Mouse (Mus musculus) hindbrain, embryonic 15.5 days (tissue): ENCODE measurements around the gene Oasl1. TPM values are rescaled to one million over a fixed set of nuclear protein-coding genes. Genes with fewer than 3 reads are reported as not detected.

Source experiments
- ATAC-seq: fragments of 200-750 bp; cut with Nextera tagmentation; 2 replicates; pipeline ENCODE4 v1.8.0; 2017; ENCODE audit warnings: low read depth, moderate number of reproducible peaks, moderate TSS enrichment; ENCODE audit not compliant: low FRiP score
- H3K27ac ChIP-seq: fragments of 300-500 bp; sonication (generic); replicated peaks from 2 replicates; pipeline ENCODE4 v1.5.1; 2015; ENCODE audit warnings: mild to moderate bottlenecking, inconsistent platforms
- H3K27me3 ChIP-seq: fragments of 300-500 bp; sonication (generic); 2 replicates; pipeline ENCODE4 v1.6.1; 2015; ENCODE audit warnings: control low read depth, inconsistent platforms
- H3K36me3 ChIP-seq: fragments of 300-500 bp; sonication (generic); 2 replicates; pipeline ENCODE4 v1.6.1; 2015; ENCODE audit warnings: control low read depth, inconsistent platforms
- H3K4me1 ChIP-seq: fragments of 300-500 bp; sonication (generic); replicated peaks from 2 replicates; pipeline ENCODE4 v1.6.1; 2015; ENCODE audit warnings: control low read depth, inconsistent platforms
- H3K4me2 ChIP-seq: fragments of 300-500 bp; sonication (generic); 2 replicates; pipeline ENCODE4 v1.6.1; 2015; ENCODE audit warnings: moderate library complexity, mild to moderate bottlenecking, inconsistent platforms
- H3K4me3 ChIP-seq: fragments of 300-500 bp; sonication (generic); 2 replicates; pipeline ENCODE4 v1.5.1; 2015; ENCODE audit warnings: mild to moderate bottlenecking, inconsistent platforms
- H3K9ac ChIP-seq: fragments of 300-500 bp; sonication (generic); 2 replicates; pipeline ENCODE4 v1.6.1; 2015; ENCODE audit warnings: inconsistent platforms
- H3K9me3 ChIP-seq: fragments of 300-500 bp; sonication (generic); 2 replicates; pipeline ENCODE4 v1.6.1; 2016; ENCODE audit warnings: control low read depth, inconsistent platforms
- WGBS: fragments of 180-500 bp; shearing (Covaris S2); methylation state at CpG from one replicate; pipeline ENCODE4 v1.1.7; 2015; 5-methylcytosine and 5-hydroxymethylcytosine counted together
- polyA plus RNA-seq: library from polyadenylated mRNA; unstranded; fragments of >200 nt; fragmentation: Nextera tagmentation; extraction: Ambion mirVana; gene quantifications from 2 replicates; pipeline ENCODE4 v1.2.1, GENCODE M21; 2015

Oasl1 gene
- polyA plus RNA-seq, 1 experiment from 2014 or later = 0.18 TPM

GRCm38 (mm10) chr5:114953326-114953725 is 30.3 kb downstream of the Oasl1 start:
- ATAC-seq = no peak
- Histone ChIP-seq H3K27me3 (no peaks in the 10 kb centered on the region), H3K27ac (no peak overlapping the region), H3K4me3 (no peak overlapping the region), H3K9me3 (no peaks in the 10 kb centered on the region), H3K4me2 (no peak overlapping the region), H3K9ac (no peak overlapping the region), H3K36me3 (no peaks in the 10 kb centered on the region), H3K4me1 (0 out of 2 replicates have a peak, but pooled peaks cover 7% of the 10 kb centered on the region)
- WGBS = 93% methylated on average over 14 of the region's 14 CpGs

GRCm38 (mm10) chr5:114958069-114958468 is 35.0 kb downstream of the Oasl1 start:
- no peak for ATAC-seq
- 87% methylated on average over 5 of the region's 5 CpGs for WGBS
- no peaks in the 10 kb centered on the region for H3K36me3 ChIP-seq
- no peak overlapping the region for H3K27ac ChIP-seq
- 0 out of 2 replicates have a peak, but pooled peaks cover 4% of the 10 kb centered on the region for H3K4me1 ChIP-seq
- no peak overlapping the region for H3K9ac ChIP-seq
- H3K4me3 ChIP-seq = no peak overlapping the region
- no peak overlapping the region for H3K4me2 ChIP-seq
- no peaks in the 10 kb centered on the region for H3K27me3 ChIP-seq
- no peaks in the 10 kb centered on the region for H3K9me3 ChIP-seq

DNA sequence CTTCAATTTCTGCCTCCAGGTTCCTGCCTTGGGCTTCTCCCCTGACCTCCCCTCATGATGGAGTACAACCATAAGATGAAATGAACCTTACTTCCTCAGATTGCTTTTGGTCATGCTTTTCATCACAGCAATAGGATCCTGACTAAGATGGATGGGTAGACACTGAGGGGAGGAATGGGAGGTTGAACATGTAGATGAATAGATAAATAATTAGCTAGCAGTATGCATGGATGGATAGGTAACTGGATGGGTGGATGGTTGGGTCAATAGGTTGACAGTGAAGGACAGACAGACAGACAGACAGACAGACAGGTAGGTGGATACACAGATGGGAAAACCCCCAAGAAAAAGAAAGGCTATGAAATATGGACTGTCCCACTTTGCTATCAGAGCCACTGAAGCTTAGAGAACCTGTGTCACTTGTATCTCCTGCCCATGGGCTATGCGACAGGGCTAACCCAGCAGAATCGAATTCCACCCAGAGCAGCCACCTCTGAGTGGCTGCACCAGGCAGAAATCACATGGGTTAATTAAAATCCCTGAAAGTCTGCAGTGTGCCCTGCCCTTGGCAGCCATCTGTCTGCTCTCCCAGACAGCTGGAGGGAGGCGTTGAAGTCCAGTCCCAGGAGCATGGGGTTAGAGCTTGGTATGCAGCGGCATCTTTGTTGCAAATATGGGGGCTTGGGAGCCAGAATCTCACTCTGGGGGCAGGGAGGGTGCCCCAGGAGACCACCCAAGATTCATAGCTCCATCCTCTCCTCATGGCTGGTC is 38.7 kb downstream of the Oasl1 start:
- ATAC-seq = no peak

GRCm38 (mm10) chr5:114964315-114964966 is 41.4 kb downstream of the Oasl1 start:
- Histone ChIP-seq H3K4me1 (0 out of 2 replicates have a peak, but pooled peaks cover 4% of the 10 kb centered on the region), H3K4me2 (no peak overlapping the region), H3K27ac (no peak overlapping the region), H3K27me3 (0 out of 2 replicates have a peak, but pooled peaks cover 3% of the 10 kb centered on the region), H3K9me3 (no peaks in the 10 kb centered on the region), H3K4me3 (no peak overlapping the region), H3K9ac (no peak overlapping the region), H3K36me3 (no peaks in the 10 kb centered on the region)
- no peak for ATAC-seq
- 72% methylated on average over 7 of the region's 7 CpGs for whole genome bisulfite sequencing

More for the DNA sequence above, 38.7 kb downstream of the Oasl1 start:
- Histone ChIP-seq H3K9me3 (no peaks in the 10 kb centered on the region), H3K4me3 (no peak overlapping the region), H3K4me2 (no peak overlapping the region), H3K27me3 (no peaks in the 10 kb centered on the region), H3K4me1 (0 out of 2 replicates have a peak, but pooled peaks cover 4% of the 10 kb centered on the region), H3K27ac (no peak overlapping the region), H3K36me3 (no peaks in the 10 kb centered on the region), H3K9ac (no peak overlapping the region)
- 35% methylated on average over 4 of the region's 4 CpGs for WGBS

DNA sequence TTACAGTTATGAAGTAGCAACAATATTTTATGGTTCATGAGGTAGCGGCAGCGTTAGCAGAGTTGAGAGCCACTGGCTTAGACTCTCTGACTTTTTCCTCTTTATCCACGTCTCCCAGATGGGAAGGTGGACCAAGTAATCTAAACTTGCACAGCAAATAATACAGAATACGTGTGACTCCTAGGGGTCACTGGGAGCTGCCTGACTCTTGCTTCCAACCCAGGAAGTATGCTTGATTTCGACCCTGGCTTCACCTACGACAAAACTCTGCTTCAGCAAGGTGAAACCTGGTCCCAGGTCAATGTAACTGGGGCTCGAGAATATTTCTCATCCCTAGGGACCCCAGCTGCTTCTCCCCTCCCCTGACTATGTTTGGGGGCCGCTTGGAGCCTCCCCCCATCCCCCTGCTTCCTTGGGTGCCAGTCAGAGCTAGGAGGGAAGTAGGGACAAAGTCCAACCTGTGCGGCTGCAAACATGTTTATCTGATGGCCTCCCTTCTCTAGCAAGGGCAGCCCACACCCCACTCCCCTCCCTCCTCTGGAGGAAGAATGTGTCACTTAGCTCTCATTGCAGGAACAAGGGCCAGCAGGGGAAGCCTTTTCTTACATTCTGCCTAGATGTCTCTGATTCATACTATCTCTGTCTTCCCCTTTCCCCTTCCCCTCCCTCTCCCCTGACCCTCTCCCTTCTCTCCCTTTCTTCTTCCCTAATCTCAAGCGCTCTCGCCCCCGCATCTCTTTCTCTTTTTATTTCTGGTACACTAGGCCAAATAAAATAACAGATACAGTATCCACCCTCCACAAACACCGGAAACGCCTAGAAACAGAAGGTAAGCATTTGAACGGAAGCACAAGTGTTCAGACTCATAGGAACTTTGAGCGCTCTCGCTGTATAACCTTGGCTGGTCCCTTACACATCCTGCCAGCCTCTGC is 42.2 kb downstream of the Oasl1 start:
- Histone ChIP-seq H3K4me3 (no peak overlapping the region), H3K36me3 (no peaks in the 10 kb centered on the region), H3K27me3 (0 out of 2 replicates have a peak, but pooled peaks cover 3% of the 10 kb centered on the region), H3K9me3 (no peaks in the 10 kb centered on the region), H3K4me2 (no peak overlapping the region), H3K9ac (no peak overlapping the region), H3K4me1 (0 out of 2 replicates have a peak, but pooled peaks cover 4% of the 10 kb centered on the region), H3K27ac (no peak overlapping the region)
- 73% methylated on average over 17 of the region's 17 CpGs for WGBS
- no peak for ATAC-seq

DNA sequence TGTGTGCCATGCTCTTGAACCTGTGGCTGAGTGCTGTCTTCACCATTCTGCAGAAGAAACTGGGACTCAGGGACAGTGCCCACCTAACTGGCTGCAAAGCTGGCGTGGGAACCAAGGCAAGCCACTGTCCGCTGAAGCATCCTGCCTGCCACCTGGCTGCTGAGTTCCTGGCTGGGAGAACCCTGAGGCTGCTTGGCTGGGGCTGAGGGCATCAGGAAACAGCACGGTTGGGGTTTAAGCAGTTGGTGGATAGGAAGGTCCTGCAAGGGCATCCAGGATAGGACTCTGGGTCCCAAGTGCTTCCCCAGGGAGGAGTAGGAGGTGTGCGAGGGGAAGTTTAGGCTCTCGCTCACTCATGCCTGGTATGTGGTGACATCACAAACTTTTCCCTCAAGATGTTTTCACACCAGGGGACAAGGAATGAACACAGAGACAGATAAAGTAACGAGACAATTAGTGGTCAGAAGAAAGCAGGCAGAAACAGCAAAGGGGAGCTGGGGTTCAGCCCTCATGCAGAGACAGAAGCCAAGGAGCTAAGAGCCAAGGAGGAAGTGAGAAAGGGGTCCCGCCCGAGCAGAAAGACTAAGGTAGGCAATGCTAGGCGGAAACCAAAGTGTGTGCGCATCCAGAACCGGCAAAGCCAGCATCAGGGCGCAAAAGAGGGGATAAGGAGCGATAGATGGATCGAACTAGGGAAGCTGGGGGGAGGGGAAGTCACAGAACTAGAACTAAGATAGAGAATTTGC is 44.7 kb downstream of the Oasl1 start:
- WGBS = 32% methylated on average over 14 of the region's 14 CpGs
- Histone ChIP-seq H3K9me3 (no peaks in the 10 kb centered on the region), H3K9ac (no peak overlapping the region), H3K4me1 (no peaks in the 10 kb centered on the region), H3K36me3 (no peaks in the 10 kb centered on the region), H3K4me2 (no peak overlapping the region), H3K4me3 (no peak overlapping the region), H3K27ac (no peak overlapping the region), H3K27me3 (0 out of 2 replicates have a peak, but pooled peaks cover 3% of the 10 kb centered on the region)
- ATAC-seq = no peak

DNA sequence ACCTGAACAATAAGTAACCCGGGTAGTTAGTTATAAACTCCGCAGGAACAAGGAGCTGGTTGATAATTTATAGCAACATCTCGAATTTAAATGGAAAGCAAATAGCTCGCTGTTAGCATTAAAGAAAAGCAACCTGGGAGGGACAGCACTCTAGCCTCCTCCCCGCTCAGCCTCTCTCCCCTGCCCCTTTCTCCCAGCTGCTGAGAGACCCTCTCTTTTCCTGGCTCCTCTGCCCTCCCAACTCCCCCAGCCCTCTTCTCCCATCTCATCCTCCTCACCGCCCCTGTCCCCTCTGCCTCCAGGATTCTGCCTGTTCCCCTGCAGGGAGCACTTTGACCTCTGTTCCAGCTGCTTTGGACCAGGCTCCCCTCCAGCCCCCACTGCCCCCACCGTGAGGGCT is 45.6 kb downstream of the Oasl1 start:
- WGBS = 12% methylated on average over 7 of the region's 7 CpGs
- no peak for ATAC-seq
- H3K27ac ChIP-seq = no peak overlapping the region
- 0 out of 2 replicates have a peak, but pooled peaks cover 3% of the 10 kb centered on the region for H3K27me3 ChIP-seq
- no peak overlapping the region for H3K9ac ChIP-seq
- no peaks in the 10 kb centered on the region for H3K9me3 ChIP-seq
- H3K36me3 ChIP-seq = no peaks in the 10 kb centered on the region
- H3K4me3 ChIP-seq = no peak overlapping the region
- H3K4me2 ChIP-seq = no peak overlapping the region
- H3K4me1 ChIP-seq = no peaks in the 10 kb centered on the region

GRCm38 (mm10) chr5:114969064-114969463 is 46.0 kb downstream of the Oasl1 start:
- Histone ChIP-seq H3K36me3 (no peaks in the 10 kb centered on the region), H3K27me3 (0 out of 2 replicates have a peak, but pooled peaks cover 3% of the 10 kb centered on the region), H3K9ac (no peak overlapping the region), H3K27ac (no peak overlapping the region), H3K4me2 (no peak overlapping the region), H3K9me3 (no peaks in the 10 kb centered on the region), H3K4me1 (no peaks in the 10 kb centered on the region), H3K4me3 (no peak overlapping the region)
- ATAC-seq = no peak
- WGBS = 11% methylated on average over 4 of the region's 4 CpGs

DNA sequence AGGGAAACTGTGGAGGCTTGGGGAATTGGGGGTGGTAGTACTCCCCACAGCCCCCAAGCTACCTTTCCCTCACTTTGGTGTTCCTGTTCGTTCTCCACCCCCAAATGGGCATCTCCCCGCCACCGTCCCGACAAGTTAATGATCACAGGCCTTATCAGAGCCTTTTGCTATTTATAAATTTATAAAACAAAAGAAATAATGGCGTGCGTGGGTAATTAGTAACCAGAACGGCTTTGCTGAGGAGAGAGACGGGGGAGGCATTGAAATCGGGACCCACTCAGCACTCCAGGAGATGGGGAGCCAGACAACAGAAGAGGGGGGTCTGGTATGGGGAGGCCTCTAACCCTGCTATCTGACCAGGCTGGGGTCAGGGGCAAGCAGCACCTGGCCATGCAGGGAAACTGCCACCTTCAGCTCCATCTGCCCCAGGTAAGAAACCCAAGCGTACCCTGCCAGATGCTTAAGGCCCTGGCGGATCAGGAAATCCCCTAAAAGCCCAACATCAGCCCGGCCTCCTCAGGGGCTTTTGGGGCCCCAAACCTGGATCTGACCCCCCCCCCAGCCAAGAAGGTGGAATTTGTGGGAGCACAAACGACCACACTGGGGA is 46.7 kb downstream of the Oasl1 start:
- no peaks in the 10 kb centered on the region for H3K4me1 ChIP-seq
- H3K9me3 ChIP-seq = no peaks in the 10 kb centered on the region
- H3K9ac ChIP-seq = no peak overlapping the region
- 43% methylated on average over 13 of the region's 13 CpGs for WGBS
- 0 out of 2 replicates have a peak, but pooled peaks cover 3% of the 10 kb centered on the region for H3K27me3 ChIP-seq
- ATAC-seq = no peak
- no peak overlapping the region for H3K4me2 ChIP-seq
- H3K4me3 ChIP-seq = no peak overlapping the region
- H3K36me3 ChIP-seq = no peaks in the 10 kb centered on the region
- H3K27ac ChIP-seq = no peak overlapping the region

DNA sequence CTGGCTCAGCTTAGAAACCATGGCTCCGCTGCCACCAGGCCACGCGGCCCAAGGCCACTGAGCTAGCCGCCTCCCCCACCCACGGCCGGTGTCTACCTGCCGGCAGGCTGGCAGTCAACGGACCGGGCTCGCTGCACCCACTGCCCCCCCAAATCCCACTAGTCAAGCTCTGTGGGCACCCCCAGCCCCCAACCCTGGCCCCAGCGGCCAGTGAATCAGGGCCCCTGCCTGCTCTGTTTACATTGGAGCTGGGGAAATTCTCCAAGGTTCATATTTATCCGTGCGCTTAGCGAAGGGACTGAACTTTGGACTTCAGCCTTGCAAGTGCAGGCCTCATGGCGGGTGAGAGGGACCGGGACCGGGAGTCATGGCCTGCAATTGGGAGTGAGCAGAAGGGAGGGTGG is 47.8 kb downstream of the Oasl1 start, which contains the start of gene Hnf1a:
Hnf1a (minus strand) TSS at position 271 of the 404 bp plus-strand sequence.
- Histone ChIP-seq H3K36me3 (no peaks in the 10 kb centered on the region), H3K4me3 (no peak within 1 kb of the TSS), H3K4me1 (no peaks in the 10 kb centered on the region), H3K4me2 (no peak within 1 kb of the TSS), H3K9me3 (no peaks in the 10 kb centered on the region), H3K9ac (no peak within 1 kb of the TSS), H3K27ac (no peak within 1 kb of the TSS), H3K27me3 (0 out of 2 replicates have a peak, but pooled peaks cover 3% of the 10 kb centered on the region)
- no peak for ATAC-seq
- WGBS = 77% methylated on average over 17 of the region's 17 CpGs

DNA sequence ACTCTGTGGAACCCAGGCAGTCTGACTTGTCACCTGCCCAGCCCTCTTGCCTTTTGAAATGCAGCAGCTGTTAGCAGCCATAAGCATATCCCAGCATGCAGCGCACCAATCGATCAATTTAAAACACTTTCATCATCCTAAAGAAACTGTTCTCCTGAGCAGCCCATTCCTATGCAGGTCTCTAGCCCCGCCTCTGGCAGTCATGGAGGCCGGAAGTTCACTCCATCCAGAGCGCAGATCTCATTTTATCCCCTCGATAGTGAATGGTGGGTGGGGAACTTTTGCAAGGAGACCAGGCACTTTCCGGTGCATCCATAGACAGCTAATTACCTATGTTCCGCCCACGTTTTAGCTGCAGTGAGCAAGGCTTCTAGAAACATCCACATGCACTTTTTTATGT is 49.2 kb downstream of the Oasl1 start:
- Histone ChIP-seq H3K4me2 (no peak overlapping the region), H3K4me3 (no peak overlapping the region), H3K9me3 (no peaks in the 10 kb centered on the region), H3K27me3 (0 out of 2 replicates have a peak, but pooled peaks cover 3% of the 10 kb centered on the region), H3K27ac (no peak overlapping the region), H3K9ac (no peak overlapping the region), H3K4me1 (no peaks in the 10 kb centered on the region), H3K36me3 (no peaks in the 10 kb centered on the region)
- no peak for ATAC-seq
- 83% methylated on average over 9 of the region's 9 CpGs for WGBS
